Mouse (Mus musculus) midbrain, embryonic 12.5 days (tissue): ENCODE measurements around the gene Dqx1. TPM values are rescaled to one million over a fixed set of nuclear protein-coding genes. Genes with fewer than 3 reads are reported as not detected.
A peak's percentile ranks its signal among the peaks of the same experiment; 100 is the strongest.

Experiments used
- ATAC-seq: fragments of 200-750 bp; cut with Nextera tagmentation; 2 replicates; pipeline ENCODE4 v1.8.0; 2017; ENCODE audit warnings: low read depth, moderate TSS enrichment, moderate library complexity; ENCODE audit not compliant: low FRiP score
- H3K27ac ChIP-seq: fragments of 300-500 bp; sonication (generic); replicated peaks from 2 replicates; pipeline ENCODE4 v1.5.1; 2016; ENCODE audit warnings: mild to moderate bottlenecking
- H3K27me3 ChIP-seq: fragments of 300-500 bp; sonication (generic); 2 replicates; pipeline ENCODE4 v1.6.1; 2016; ENCODE audit warnings: mild to moderate bottlenecking
- H3K36me3 ChIP-seq: fragments of 300-500 bp; sonication (generic); 2 replicates; pipeline ENCODE4 v1.6.1; 2016
- H3K4me1 ChIP-seq: fragments of 300-500 bp; sonication (generic); 2 replicates; pipeline ENCODE4 v1.6.1; 2016
- H3K4me2 ChIP-seq: fragments of 300-500 bp; sonication (generic); replicated peaks from 2 replicates; pipeline ENCODE4 v1.6.1; 2016; ENCODE audit warnings: mild to moderate bottlenecking, moderate library complexity
- H3K4me3 ChIP-seq: fragments of 300-500 bp; sonication (generic); 2 replicates; pipeline ENCODE4 v1.5.1; 2016; ENCODE audit warnings: mild to moderate bottlenecking
- H3K9ac ChIP-seq: fragments of 300-500 bp; sonication (generic); replicated peaks from 2 replicates; pipeline ENCODE4 v1.6.1; 2016; ENCODE audit warnings: mild to moderate bottlenecking, moderate library complexity
- H3K9me3 ChIP-seq: fragments of 300-500 bp; sonication (generic); 2 replicates; pipeline ENCODE4 v1.6.1; 2016; ENCODE audit warnings: mild to moderate bottlenecking
- WGBS: fragments of 180-500 bp; shearing (Covaris S2); methylation state at CpG from one replicate; pipeline ENCODE4 v1.1.7; 2016; 5-methylcytosine and 5-hydroxymethylcytosine counted together
- polyA plus RNA-seq: library from polyadenylated mRNA; unstranded; fragments of >200 nt; fragmentation: Nextera tagmentation; extraction: Ambion mirVana; gene quantifications from 2 replicates; pipeline ENCODE4 v1.2.1, GENCODE M21; 2016

Dqx1 gene
- polyA plus RNA-seq, 1 experiment from 2014 or later = 1.1 TPM

DNA sequence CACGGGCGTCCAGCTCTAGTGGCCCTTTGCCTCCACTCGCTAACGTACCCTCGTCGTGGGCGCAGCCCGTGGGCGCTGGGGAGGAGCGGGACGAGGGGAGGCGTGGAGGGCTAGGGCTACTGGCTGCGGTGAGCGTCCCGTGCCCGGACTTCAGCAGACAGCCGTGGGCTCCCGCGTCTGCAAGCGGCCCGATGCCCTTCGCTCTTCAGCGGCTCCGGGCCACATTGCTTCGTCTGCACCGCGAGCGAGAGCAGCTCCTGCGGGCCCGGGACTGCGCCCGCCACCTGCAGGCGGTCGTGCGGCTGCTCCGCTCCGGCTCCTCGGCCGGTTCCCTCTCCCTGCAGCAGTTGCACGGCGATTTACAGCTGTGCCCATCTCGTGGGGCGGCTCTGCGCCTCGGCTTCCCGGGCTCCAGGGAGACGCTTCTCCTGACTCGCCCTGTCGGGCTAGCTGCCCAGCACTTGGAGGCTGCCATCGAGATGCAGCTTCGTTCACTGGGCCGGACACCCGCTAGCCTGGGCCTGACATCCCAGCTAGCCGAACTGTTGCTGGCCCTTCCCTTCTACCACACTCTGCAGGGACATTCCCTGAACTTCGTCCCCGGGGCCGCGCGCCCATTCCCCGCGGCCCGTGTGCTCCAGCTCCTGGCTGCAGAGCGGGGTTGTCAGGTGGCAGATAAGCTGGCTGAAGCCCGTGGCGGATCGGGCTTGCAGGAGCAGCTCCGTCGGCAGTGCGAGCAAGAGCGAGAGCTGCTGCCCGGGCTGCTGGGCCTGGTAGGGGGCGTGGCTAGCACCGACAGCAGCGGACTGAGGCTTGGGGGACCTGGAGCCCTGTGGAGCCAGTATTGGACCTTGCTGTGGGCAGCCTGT lies 44.3 kb downstream of the Dqx1 start:
- H3K4me2 ChIP-seq = peak overlapping the region; percentile 100
- H3K4me3 ChIP-seq = peak overlapping the region; percentile 75
- H3K9me3 ChIP-seq = no peaks in the 10 kb centered on the region
- H3K27me3 ChIP-seq = peaks cover 22% of the 10 kb centered on the region
- under 1% methylated on average over 74 of the region's 74 CpGs for WGBS
- H3K36me3 ChIP-seq = 0 out of 2 replicates have a peak, but pooled peaks cover 1% of the 10 kb centered on the region
- H3K9ac ChIP-seq = peak overlapping the region; percentile 81
- peak; percentile 82 for ATAC-seq
- H3K4me1 ChIP-seq = peaks cover 14% of the 10 kb centered on the region
- H3K27ac ChIP-seq = peak overlapping the region; percentile 81

DNA sequence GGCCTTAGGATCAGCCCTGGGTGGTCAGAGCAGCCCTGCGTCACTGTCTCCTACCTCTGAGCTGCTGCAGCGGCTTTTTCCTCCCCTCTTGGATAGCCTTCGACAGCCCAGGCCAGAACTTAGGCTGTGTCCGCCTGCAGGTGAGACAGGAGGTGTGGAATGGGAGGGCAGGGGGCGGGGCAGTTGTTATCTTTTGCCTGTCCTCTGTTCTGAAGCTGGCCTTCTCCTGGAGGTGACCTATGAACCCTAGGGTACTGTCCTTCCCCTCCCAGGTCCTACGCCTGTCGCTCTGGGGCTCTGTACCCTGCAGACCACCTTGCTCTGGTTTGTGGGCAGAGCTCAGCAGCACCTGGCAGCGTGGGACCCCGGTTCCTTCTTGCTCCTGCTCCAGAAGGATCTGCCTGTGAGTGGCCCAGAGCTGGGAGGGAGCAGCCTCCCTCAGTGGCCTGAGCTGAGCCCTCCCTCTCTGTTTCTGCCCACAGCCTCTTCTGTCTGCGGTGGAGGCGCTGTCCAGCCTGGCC lies 45.5 kb downstream of the Dqx1 start:
- 45% methylated on average over 11 of the region's 11 CpGs for WGBS
- Histone ChIP-seq H3K9ac (peak overlapping the region; percentile 81; the same call in 1 of the 2 replicates), H3K4me2 (peak overlapping the region; percentile 100)

DNA sequence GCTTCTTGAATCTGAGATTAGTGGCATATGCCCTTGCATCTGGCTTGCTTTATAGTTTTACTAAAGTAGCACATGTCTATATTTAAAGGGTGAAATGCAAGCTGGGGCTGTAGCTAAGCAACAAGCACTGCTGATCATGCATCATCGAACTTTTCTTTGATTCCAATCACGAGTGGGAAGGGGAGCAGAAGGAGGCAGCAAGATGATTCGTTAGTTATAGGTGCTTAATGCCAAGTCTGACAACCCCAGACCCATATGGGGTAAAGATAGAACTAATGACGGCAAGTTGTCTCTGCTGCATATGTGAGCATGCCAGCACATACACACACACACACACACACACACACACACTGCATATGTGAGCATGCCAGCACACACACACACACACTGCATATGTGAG lies 46.5 kb downstream of the Dqx1 start:
- peaks cover 28% of the 10 kb centered on the region for H3K4me1 ChIP-seq
- ATAC-seq = no peak

More for the DNA sequence above, 45.5 kb downstream of the Dqx1 start:
- H3K4me3 ChIP-seq = peak overlapping the region; percentile 75; the same call in 1 of the 2 replicates
- ATAC-seq = no peak
- H3K27ac ChIP-seq = no peak overlapping the region
- H3K27me3 ChIP-seq = peaks cover 22% of the 10 kb centered on the region
- no peaks in the 10 kb centered on the region for H3K9me3 ChIP-seq
- 0 out of 2 replicates have a peak, but pooled peaks cover 6% of the 10 kb centered on the region for H3K36me3 ChIP-seq
- peaks cover 23% of the 10 kb centered on the region for H3K4me1 ChIP-seq

DNA sequence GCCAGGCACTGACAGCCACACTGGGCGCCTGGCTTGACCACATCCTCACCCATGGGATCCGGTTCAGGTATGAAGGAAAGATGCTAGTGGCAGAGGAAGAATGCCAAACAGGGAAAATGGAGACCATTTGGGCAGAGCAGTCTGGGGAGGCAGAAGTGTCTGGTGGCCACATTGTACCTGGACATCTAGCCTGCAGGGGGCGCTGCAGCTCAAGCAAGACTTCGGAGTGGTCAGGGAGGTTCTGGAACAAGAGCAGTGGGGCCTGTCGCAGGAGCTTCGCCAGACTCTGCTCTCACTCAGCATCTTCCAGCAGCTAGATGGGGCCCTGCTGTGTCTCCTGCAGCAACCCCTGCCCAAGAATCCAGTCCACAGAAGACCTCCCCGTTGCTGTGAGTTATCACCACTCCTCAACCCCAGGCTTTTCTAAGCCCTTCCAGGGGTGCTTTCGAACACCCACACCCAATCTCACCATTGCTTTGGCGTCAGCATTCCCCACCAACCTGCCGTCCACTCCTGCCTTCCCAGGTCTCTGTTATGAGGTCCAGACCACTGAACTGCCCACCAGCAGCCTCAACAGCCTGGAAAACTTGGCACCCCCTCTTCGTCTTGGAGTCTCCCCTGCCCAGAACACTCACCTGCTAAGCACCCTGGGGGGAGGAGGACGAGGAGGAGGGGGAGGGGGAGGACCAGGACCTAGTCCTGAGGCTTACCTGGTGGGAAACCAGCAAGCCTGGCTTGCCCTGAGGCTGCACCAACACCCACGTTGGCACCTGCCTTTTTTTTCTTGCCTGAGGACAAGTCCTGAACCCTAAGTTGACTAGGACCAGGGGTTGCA lies 50.1 kb downstream of the Dqx1 start:
- ATAC-seq = peak; percentile 39; the same call in 1 of the 2 replicates
- Histone ChIP-seq H3K4me2 (peak overlapping the region; percentile 87), H3K9ac (peak overlapping the region; percentile 86), H3K27me3 (peaks cover 8% of the 10 kb centered on the region), H3K4me3 (peak overlapping the region; percentile 87), H3K36me3 (0 out of 2 replicates have a peak, but pooled peaks cover 6% of the 10 kb centered on the region), H3K4me1 (peaks cover 30% of the 10 kb centered on the region), H3K27ac (peak overlapping the region; percentile 82; the same call in 1 of the 2 replicates), H3K9me3 (no peaks in the 10 kb centered on the region)
- 36% methylated on average over 13 of the region's 13 CpGs for WGBS

More for the DNA sequence above, 46.5 kb downstream of the Dqx1 start:
- no peaks in the 10 kb centered on the region for H3K9me3 ChIP-seq
- peaks cover 22% of the 10 kb centered on the region for H3K27me3 ChIP-seq
- no peak overlapping the region for H3K4me2 ChIP-seq
- H3K36me3 ChIP-seq = 0 out of 2 replicates have a peak, but pooled peaks cover 6% of the 10 kb centered on the region
- no peak overlapping the region for H3K4me3 ChIP-seq
- WGBS = 72% methylated on average over 4 of the region's 4 CpGs
- H3K9ac ChIP-seq = no peak overlapping the region
- H3K27ac ChIP-seq = no peak overlapping the region

DNA sequence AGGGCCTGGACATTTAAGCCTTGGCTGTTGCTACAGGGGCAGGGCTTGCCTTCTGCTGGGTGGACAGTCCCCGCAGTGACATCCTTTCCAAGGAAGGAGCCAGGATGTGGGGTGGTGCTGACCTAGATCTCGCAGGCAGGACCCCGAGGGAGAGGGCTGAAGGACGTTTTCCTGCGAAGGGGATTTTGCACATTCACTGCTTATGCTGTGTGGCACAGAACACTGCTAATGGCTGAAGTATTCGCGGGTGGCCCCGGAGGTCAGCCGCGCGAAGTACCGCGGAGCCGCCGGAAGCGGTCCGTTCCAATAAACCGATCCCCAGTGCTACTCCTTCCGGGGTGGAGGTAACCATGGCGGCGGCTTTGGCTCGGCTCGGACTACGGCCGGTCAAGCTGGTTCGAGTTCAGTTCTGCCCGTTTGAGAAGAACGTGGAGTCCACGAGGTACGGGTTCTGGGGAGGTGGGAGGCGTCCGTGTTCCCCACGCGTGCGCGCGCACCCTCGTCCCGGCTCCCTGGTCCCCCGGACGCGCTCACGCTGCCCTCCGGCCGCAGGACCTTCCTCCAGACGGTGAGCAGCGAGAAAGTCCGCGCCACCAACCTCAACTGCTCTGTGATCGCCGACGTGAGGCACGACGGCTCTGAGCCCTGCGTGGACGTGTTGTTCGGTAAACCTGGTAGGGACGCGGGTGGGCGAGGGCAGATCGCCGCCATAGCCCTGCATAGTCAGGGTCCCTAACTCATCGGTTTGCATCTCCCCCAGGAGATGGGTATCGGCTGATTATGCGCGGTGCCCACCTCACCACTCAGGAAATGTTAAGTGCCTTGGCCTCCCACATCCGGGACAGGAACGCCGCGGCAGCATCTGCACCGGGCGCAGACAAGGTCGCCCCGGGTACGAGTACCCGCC lies 51.4 kb downstream of the Dqx1 start, which contains the start of gene Mrpl53:
Mrpl53 (plus strand) TSS at position 279 of the 907 bp plus-strand sequence.
- under 1% methylated on average over 76 of the region's 76 CpGs for WGBS
- peak; percentile 88 for ATAC-seq
- peak within 1 kb of the TSS; percentile 87 for H3K4me3 ChIP-seq
- H3K4me1 ChIP-seq = peaks cover 22% of the 10 kb centered on the region
- peak within 1 kb of the TSS; percentile 82 for H3K27ac ChIP-seq
- H3K36me3 ChIP-seq = 0 out of 2 replicates have a peak, but pooled peaks cover 6% of the 10 kb centered on the region
- H3K27me3 ChIP-seq = no peaks in the 10 kb centered on the region
- H3K4me2 ChIP-seq = peak within 1 kb of the TSS; percentile 87
- H3K9ac ChIP-seq = peak within 1 kb of the TSS; percentile 86
- H3K9me3 ChIP-seq = no peaks in the 10 kb centered on the region

DNA sequence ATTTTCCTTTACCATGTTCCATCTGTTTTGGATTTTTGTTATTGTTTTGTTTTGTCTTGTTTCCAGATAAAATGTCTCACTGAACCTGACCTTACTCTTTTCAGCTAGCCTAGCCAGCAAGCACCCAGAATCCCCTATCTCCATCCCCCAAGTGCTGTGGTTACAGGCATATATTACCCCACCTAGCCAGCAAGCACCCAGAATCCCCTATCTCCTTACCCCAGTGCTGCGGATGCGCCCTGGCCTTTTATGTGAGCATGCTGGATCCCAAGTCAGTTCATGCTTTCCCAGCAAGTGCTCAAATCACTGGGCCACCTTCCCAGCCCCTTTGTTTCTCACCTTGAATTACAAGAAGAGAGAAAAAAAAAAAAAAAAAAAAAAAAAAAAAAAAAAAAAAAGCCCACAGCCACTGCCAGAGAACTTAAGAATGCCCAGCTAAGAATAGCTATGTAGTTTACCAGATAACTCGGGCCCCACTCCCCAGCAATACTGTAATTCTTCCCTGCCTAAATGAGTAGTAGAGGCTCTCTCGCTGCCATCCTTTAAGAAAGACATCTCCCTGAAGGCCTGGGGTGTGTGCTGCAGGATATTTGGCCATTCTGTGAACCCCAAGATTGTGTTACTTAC lies 54.0 kb downstream of the Dqx1 start:
- Histone ChIP-seq H3K27ac (no peak overlapping the region), H3K9me3 (no peaks in the 10 kb centered on the region), H3K4me3 (no peak overlapping the region), H3K4me2 (no peak overlapping the region), H3K27me3 (no peaks in the 10 kb centered on the region), H3K36me3 (0 out of 2 replicates have a peak, but pooled peaks cover 6% of the 10 kb centered on the region), H3K9ac (no peak overlapping the region), H3K4me1 (peaks cover 37% of the 10 kb centered on the region)
- ATAC-seq = no peak
- WGBS = 95% methylated on average over 4 of the region's 4 CpGs

DNA sequence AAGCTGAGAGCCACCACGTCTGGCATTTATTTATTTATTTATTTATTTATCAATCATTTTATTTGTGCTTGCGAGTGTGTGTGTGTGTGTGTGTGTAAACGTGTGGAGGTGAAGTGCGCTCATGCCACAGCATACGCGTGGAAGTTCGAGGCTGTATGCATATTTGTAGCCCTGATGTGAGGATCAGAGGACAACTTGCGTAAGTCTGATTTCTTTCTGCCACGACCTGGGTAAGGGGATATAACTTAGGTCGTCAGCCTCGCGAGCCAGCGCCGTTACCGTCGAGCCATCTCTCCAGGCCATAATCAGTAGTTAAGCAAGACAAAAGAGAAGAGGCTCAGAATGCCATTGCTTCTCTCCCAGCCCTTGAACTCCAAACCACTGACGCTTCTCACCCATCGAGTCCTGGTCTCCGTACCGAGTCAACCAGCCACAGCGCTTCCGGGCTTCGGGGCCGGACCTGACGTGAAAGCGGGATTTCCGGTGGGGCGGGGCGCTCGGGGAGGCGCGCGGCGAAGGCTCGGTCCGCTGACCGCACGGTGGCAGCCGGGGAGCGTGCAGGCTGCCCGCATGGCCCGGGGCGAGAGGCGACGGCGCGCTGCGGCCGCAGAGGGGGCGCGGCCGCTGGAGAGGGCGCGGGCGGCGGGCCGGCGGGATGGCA lies 57.5 kb downstream of the Dqx1 start, which contains the start of gene Mogs:
Mogs (plus strand) TSS at position 486 of the 661 bp plus-strand sequence.
- peak within 1 kb of the TSS; percentile 78 for H3K27ac ChIP-seq
- WGBS = 1% methylated on average over 51 of the region's 58 CpGs
- H3K4me2 ChIP-seq = peak within 1 kb of the TSS; percentile 95
- ATAC-seq = peak; percentile 90
- H3K27me3 ChIP-seq = no peaks in the 10 kb centered on the region
- no peaks in the 10 kb centered on the region for H3K9me3 ChIP-seq
- H3K36me3 ChIP-seq = peaks cover 30% of the 10 kb centered on the region
- H3K4me1 ChIP-seq = peaks cover 46% of the 10 kb centered on the region
- peak within 1 kb of the TSS; percentile 78 for H3K4me3 ChIP-seq
- peak within 1 kb of the TSS; percentile 85 for H3K9ac ChIP-seq

DNA sequence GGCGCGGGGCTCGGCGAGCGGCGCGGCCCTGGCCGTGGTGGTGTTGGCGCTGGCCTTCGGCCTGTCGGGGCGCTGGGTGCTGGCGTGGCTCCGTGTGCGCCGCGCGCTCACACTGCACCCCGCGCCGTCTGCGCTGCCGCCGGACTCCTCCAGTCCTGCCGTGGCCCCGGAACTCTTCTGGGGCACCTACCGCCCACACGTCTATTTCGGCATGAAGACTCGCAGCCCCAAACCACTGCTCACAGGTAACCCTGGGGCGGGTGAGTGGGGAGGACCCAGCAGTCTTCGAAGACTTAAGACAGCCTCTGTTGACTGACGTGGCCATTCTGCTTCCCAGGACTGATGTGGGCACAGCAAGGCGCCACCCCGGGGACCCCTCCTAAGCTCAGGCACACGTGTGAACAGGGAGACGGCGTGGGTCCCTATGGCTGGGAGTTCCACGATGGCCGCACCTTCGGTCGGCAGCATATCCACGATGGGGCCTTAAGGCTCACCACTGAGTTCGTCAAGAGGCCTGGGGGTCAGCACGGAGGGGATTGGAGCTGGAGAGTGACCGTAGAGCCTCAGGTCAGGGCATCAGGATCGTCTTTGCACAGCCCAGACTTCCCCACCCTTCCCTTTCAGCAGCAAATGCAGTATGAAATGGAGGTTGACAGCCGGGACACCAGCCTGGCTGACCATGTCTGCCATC lies 58.2 kb downstream of the Dqx1 start:
- peaks cover 52% of the 10 kb centered on the region for H3K4me1 ChIP-seq
- H3K9ac ChIP-seq = peak overlapping the region; percentile 85
- H3K27ac ChIP-seq = peak overlapping the region; percentile 78
- peak overlapping the region; percentile 78 for H3K4me3 ChIP-seq
- no peaks in the 10 kb centered on the region for H3K9me3 ChIP-seq
- peak; percentile 72 for ATAC-seq
- 2% methylated on average over 41 of the region's 48 CpGs for WGBS
- H3K4me2 ChIP-seq = peak overlapping the region; percentile 95
- H3K27me3 ChIP-seq = no peaks in the 10 kb centered on the region
- H3K36me3 ChIP-seq = peaks cover 30% of the 10 kb centered on the region

DNA sequence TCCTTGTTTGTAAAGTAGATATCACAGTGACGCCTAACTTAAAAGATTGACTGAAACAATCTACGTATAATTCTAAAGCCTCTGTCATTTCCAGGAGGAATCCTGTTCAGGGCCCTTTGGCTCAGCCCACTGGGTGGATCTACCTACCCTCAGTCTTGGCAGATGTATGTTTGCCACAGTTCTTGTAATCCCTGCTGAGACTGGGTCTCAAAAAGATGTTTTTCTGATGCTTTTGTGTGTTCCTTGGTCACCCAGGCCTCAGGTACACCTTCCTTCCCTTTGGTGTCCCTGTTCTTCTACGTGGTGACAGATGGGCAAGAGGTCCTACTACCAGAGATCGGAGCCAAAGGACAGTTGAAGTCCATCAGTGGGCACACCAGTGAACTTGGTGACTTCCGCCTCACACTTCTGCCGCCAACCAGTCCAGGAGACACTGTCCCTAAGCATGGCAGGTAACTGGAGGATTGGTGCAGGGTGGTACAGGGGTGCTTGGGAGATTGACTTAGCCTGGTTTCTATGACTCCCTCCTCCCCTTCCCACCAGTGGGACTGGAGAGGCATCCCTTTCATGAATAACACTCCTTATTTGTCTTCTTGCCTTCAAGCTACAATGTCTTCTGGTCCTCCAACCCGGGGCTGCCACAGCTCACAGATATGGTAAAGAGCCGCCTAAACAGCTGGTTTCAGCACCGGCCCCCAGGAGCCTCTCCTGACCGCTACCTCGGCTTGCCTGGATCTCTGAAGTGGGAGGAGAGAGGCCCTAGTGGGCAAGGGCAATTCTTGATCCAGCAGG lies 58.9 kb downstream of the Dqx1 start:
- peaks cover 30% of the 10 kb centered on the region for H3K36me3 ChIP-seq
- no peaks in the 10 kb centered on the region for H3K27me3 ChIP-seq
- no peaks in the 10 kb centered on the region for H3K9me3 ChIP-seq
- H3K4me2 ChIP-seq = peak overlapping the region; percentile 95
- H3K27ac ChIP-seq = no peak overlapping the region
- 82% methylated on average over 11 of the region's 11 CpGs for WGBS
- peak overlapping the region; percentile 78 for H3K4me3 ChIP-seq
- H3K9ac ChIP-seq = peak overlapping the region; percentile 85
- H3K4me1 ChIP-seq = peaks cover 52% of the 10 kb centered on the region
- no peak for ATAC-seq
